Mouse (Mus musculus) C2C12 (cell line): ENCODE data around the gene Csta1.

Experiments used
- CEBPB ChIP-seq: IDR thresholded peaks from one replicate; pipeline ENCODE4 v1.6.1; 2011; ENCODE audit warnings: low read depth, mild to moderate bottlenecking, control low read depth, moderate library complexity
- CTCF ChIP-seq: IDR thresholded peaks from one replicate; pipeline ENCODE4 v1.5.1; 2011; ENCODE audit not compliant: control insufficient read depth, insufficient read depth, insufficient read length
- FOSL1 ChIP-seq: IDR thresholded peaks from one replicate; pipeline ENCODE4 v1.8.0; 2011; ENCODE audit warnings: mild to moderate bottlenecking, low read length; ENCODE audit not compliant: poor library complexity, insufficient read depth, severe bottlenecking
- MAX ChIP-seq: IDR thresholded peaks from one replicate; pipeline ENCODE4 v1.6.1; 2011; ENCODE audit warnings: mild to moderate bottlenecking, control low read depth
- MYOD1 ChIP-seq: IDR thresholded peaks from one replicate; pipeline ENCODE4 v1.6.1; 2011; ENCODE audit warnings: low read depth; ENCODE audit not compliant: control insufficient read depth, insufficient read length
- MYOG ChIP-seq: IDR thresholded peaks from one replicate; pipeline ENCODE4 v1.6.1; 2011; ENCODE audit not compliant: control insufficient read depth, insufficient read length; ENCODE audit errors: extremely low read depth

- no peak for TF ChIP-seq CTCF
- TF ChIP-seq FOSL1 = no peak
- TF ChIP-seq CEBPB = no peak
- no peak for TF ChIP-seq MYOD1
- no peak for TF ChIP-seq MYOG
- no peak for TF ChIP-seq MAX
Observed at GRCm38 (mm10) chr16:36089065-36089464, 42.0 kb downstream of the Csta1 start.
